Mouse (Mus musculus) erythroblast, embryonic 14.5 days (primary cell): ENCODE results near the gene Fam160a1.

ENCODE experiments used
- GATA1 ChIP-seq: IDR thresholded peaks from 2 replicates; pipeline ENCODE4 v1.6.1; 2012; ENCODE audit warnings: low read length, inconsistent platforms, mixed read lengths
- TAL1 ChIP-seq: IDR thresholded peaks from 3 replicates; pipeline ENCODE4 v1.6.1; 2012; ENCODE audit warnings: low read length, inconsistent platforms, mixed read lengths

GRCm38 (mm10) chr3:85710695-85711094 is 106.4 kb downstream of the Fam160a1 start:
- TF ChIP-seq GATA1 = no peak
- no peak for TF ChIP-seq TAL1
